Mouse (Mus musculus): ENCODE data around the gene Gm5938.

Gm5938 gene

GRCm38 (mm10) chrX:78125167-78125566, at the start of gene Gm5938:
Gene Gm5938 (plus strand): TSS chrX:78125467.
- no peak for DNase-seq

- DNase-seq: no peak
These were observed 34.0 kb upstream of the Gm5938 start, which contains the start of gene Obp1a for GRCm38 (mm10) chrX:78091274-78091673. Gene Obp1a (minus strand): TSS chrX:78091374.
